Mouse (Mus musculus) heart, embryonic 11.5 days (tissue): ENCODE results near the gene Creg2. TPM values are rescaled to one million over a fixed set of nuclear protein-coding genes. Genes with fewer than 3 reads are reported as not detected.
A peak's percentile ranks its signal among the peaks of the same experiment; 100 is the strongest.

ENCODE experiments used
- ATAC-seq: fragments of 200-750 bp; cut with Nextera tagmentation; replicated peaks from 2 replicates; pipeline ENCODE4 v1.8.0; 2017; ENCODE audit warnings: moderate library complexity; ENCODE audit not compliant: insufficient number of reproducible peaks, low FRiP score, low TSS enrichment
- H3K27ac ChIP-seq: fragments of 300-500 bp; sonication (generic); 2 replicates; pipeline ENCODE4 v1.5.1; 2014; ENCODE audit warnings: mild to moderate bottlenecking, low read depth, low read length
- H3K27me3 ChIP-seq: fragments of 300-500 bp; sonication (generic); 2 replicates; pipeline ENCODE4 v1.6.1; 2014; ENCODE audit warnings: mild to moderate bottlenecking, low read length, mixed read lengths; ENCODE audit not compliant: control insufficient read depth, insufficient read depth
- H3K36me3 ChIP-seq: fragments of 300-500 bp; sonication (generic); 2 replicates; pipeline ENCODE4 v1.6.1; 2014; ENCODE audit warnings: mild to moderate bottlenecking, low read length, moderate library complexity, mixed read lengths; ENCODE audit not compliant: control insufficient read depth, insufficient read depth
- H3K4me1 ChIP-seq: fragments of 300-500 bp; sonication (generic); 2 replicates; pipeline ENCODE4 v1.6.1; 2014; ENCODE audit warnings: low read length; ENCODE audit not compliant: control insufficient read depth, insufficient read depth
- H3K4me2 ChIP-seq: fragments of 300-500 bp; sonication (generic); 2 replicates; pipeline ENCODE4 v1.6.1; 2014; ENCODE audit warnings: mild to moderate bottlenecking, moderate library complexity
- H3K4me3 ChIP-seq: fragments of 300-500 bp; sonication (generic); 2 replicates; pipeline ENCODE4 v1.5.1; 2014; ENCODE audit warnings: low read depth, low read length
- H3K9ac ChIP-seq: fragments of 300-500 bp; sonication (generic); 2 replicates; pipeline ENCODE4 v1.6.1; 2014; ENCODE audit warnings: mild to moderate bottlenecking, low read depth, low read length, moderate library complexity
- H3K9me3 ChIP-seq: fragments of 300-500 bp; sonication (generic); replicated peaks from 2 replicates; pipeline ENCODE4 v1.6.1; 2016; ENCODE audit warnings: low read length; ENCODE audit not compliant: control insufficient read depth
- WGBS: fragments of 180-500 bp; shearing (Covaris S2); extraction: QIAGEN DNeasy Blood & Tissue Kit; methylation state at CpG from one replicate; pipeline ENCODE4 v1.1.7; 2014; ENCODE audit not compliant: insufficient replicate concordance; 5-methylcytosine and 5-hydroxymethylcytosine counted together
- polyA plus RNA-seq: library from polyadenylated mRNA; unstranded; fragments of >200 nt; fragmentation: Nextera tagmentation; extraction: Ambion mirVana; gene quantifications from 2 replicates; pipeline ENCODE4 v1.2.1, GENCODE M21; 2014

The Creg2 gene
- 0.03 and 0.06 TPM in 2 replicates for polyA plus RNA-seq

GRCm38 (mm10) chr1:39651241-39651548 lies at the start of gene Creg2:
Creg2 (minus strand) TSS chr1:39651474.
- Histone ChIP-seq H3K9me3 (no peaks in the 10 kb centered on the region), H3K4me3 (peak within 1 kb of the TSS; percentile 59), H3K9ac (peak within 1 kb of the TSS; percentile 43; the same call in 1 of the 2 replicates), H3K27me3 (peaks cover 29% of the 10 kb centered on the region), H3K36me3 (no peaks in the 10 kb centered on the region), H3K4me2 (peak within 1 kb of the TSS; percentile 100), H3K27ac (no peak within 1 kb of the TSS), H3K4me1 (peaks cover 2% of the 10 kb centered on the region; the same call in 1 of the 2 replicates)
- WGBS: 40% methylated on average over 9 of the region's 9 CpGs
- ATAC-seq: no peak

GRCm38 (mm10) chr1:39700599-39701273 lies 49.5 kb upstream of the Creg2 start:
- Histone ChIP-seq H3K4me3 (no peak overlapping the region), H3K27ac (no peak overlapping the region), H3K36me3 (no peaks in the 10 kb centered on the region), H3K9ac (no peak overlapping the region; the same call in 1 of the 2 replicates), H3K9me3 (no peaks in the 10 kb centered on the region), H3K4me2 (no peak overlapping the region), H3K27me3 (no peaks in the 10 kb centered on the region), H3K4me1 (peaks cover 28% of the 10 kb centered on the region)
- no peak for ATAC-seq
- WGBS: 29% methylated on average over 7 of the region's 7 CpGs

GRCm38 (mm10) chr1:39698456-39698855 lies 47.2 kb upstream of the Creg2 start:
- Histone ChIP-seq H3K27ac (no peak overlapping the region), H3K9me3 (no peaks in the 10 kb centered on the region)

GRCm38 (mm10) chr1:39695198-39695597 lies 43.9 kb upstream of the Creg2 start:
- WGBS: 46% methylated on average over 4 of the region's 4 CpGs
- Histone ChIP-seq H3K9ac (no peak overlapping the region), H3K4me1 (peaks cover 17% of the 10 kb centered on the region), H3K4me3 (no peak overlapping the region), H3K27me3 (no peaks in the 10 kb centered on the region; the same call in 1 of the 2 replicates), H3K27ac (no peak overlapping the region), H3K36me3 (no peaks in the 10 kb centered on the region), H3K4me2 (no peak overlapping the region), H3K9me3 (no peaks in the 10 kb centered on the region)
- ATAC-seq: no peak

More at GRCm38 (mm10) chr1:39698456-39698855, 47.2 kb upstream of the Creg2 start:
- Histone ChIP-seq H3K4me3 (no peak overlapping the region), H3K9ac (no peak overlapping the region), H3K27me3 (no peaks in the 10 kb centered on the region), H3K36me3 (no peaks in the 10 kb centered on the region), H3K4me1 (peaks cover 41% of the 10 kb centered on the region), H3K4me2 (no peak overlapping the region)
- WGBS: 52% methylated on average over 6 of the region's 6 CpGs
- ATAC-seq: no peak

GRCm38 (mm10) chr1:39694756-39695155 lies 43.5 kb upstream of the Creg2 start:
- no peaks in the 10 kb centered on the region for H3K9me3 ChIP-seq
- H3K36me3 ChIP-seq: no peaks in the 10 kb centered on the region
- 56% methylated on average over 7 of the region's 7 CpGs for WGBS
- H3K4me2 ChIP-seq: no peak overlapping the region
- peaks cover 17% of the 10 kb centered on the region for H3K4me1 ChIP-seq
- no peak for ATAC-seq
- no peak overlapping the region for H3K4me3 ChIP-seq
- no peaks in the 10 kb centered on the region; the same call in 1 of the 2 replicates for H3K27me3 ChIP-seq
- H3K27ac ChIP-seq: no peak overlapping the region
- H3K9ac ChIP-seq: no peak overlapping the region

- peaks cover 34% of the 10 kb centered on the region for H3K4me1 ChIP-seq
- H3K9ac ChIP-seq: no peak overlapping the region
- no peaks in the 10 kb centered on the region for H3K36me3 ChIP-seq
- no peak overlapping the region for H3K4me3 ChIP-seq
- H3K9me3 ChIP-seq: no peaks in the 10 kb centered on the region
- no peak overlapping the region for H3K27ac ChIP-seq
- 69% methylated on average over 3 of the region's 3 CpGs for WGBS
- no peaks in the 10 kb centered on the region; the same call in 1 of the 2 replicates for H3K27me3 ChIP-seq
- no peak for ATAC-seq
- H3K4me2 ChIP-seq: no peak overlapping the region
Observed at GRCm38 (mm10) chr1:39691974-39692373, 40.7 kb upstream of the Creg2 start.

- Histone ChIP-seq H3K4me2 (no peak overlapping the region), H3K36me3 (no peaks in the 10 kb centered on the region), H3K4me3 (no peak overlapping the region), H3K4me1 (peaks cover 32% of the 10 kb centered on the region), H3K9me3 (no peaks in the 10 kb centered on the region), H3K27ac (no peak overlapping the region), H3K27me3 (no peaks in the 10 kb centered on the region; the same call in 1 of the 2 replicates), H3K9ac (no peak overlapping the region)
- ATAC-seq: no peak
- WGBS: 37% methylated on average over 4 of the region's 4 CpGs
Observed at GRCm38 (mm10) chr1:39691061-39691460, 39.8 kb upstream of the Creg2 start.

GRCm38 (mm10) chr1:39688573-39688972 lies 37.3 kb upstream of the Creg2 start:
- 27% methylated on average over 6 of the region's 6 CpGs for WGBS
- H3K9ac ChIP-seq: no peak overlapping the region
- H3K27ac ChIP-seq: no peak overlapping the region
- H3K27me3 ChIP-seq: no peaks in the 10 kb centered on the region; the same call in 1 of the 2 replicates
- ATAC-seq: peak; percentile 52; the same call in 1 of the 2 replicates
- no peaks in the 10 kb centered on the region for H3K9me3 ChIP-seq
- peaks cover 20% of the 10 kb centered on the region for H3K4me1 ChIP-seq
- no peak overlapping the region for H3K4me2 ChIP-seq
- H3K36me3 ChIP-seq: no peaks in the 10 kb centered on the region
- no peak overlapping the region for H3K4me3 ChIP-seq

GRCm38 (mm10) chr1:39687279-39687678 lies 36.0 kb upstream of the Creg2 start:
- H3K27ac ChIP-seq: no peak overlapping the region
- no peak for ATAC-seq
- no peaks in the 10 kb centered on the region for H3K36me3 ChIP-seq
- H3K4me2 ChIP-seq: no peak overlapping the region
- H3K27me3 ChIP-seq: no peaks in the 10 kb centered on the region; the same call in 1 of the 2 replicates
- H3K4me1 ChIP-seq: peaks cover 20% of the 10 kb centered on the region
- no peaks in the 10 kb centered on the region for H3K9me3 ChIP-seq
- 32% methylated on average over 9 of the region's 9 CpGs for WGBS
- no peak overlapping the region for H3K9ac ChIP-seq
- no peak overlapping the region for H3K4me3 ChIP-seq
